Mouse (Mus musculus) thymus, adult 18-20 months (tissue): ENCODE data around the gene Gns.

Experiments used
- DNase-seq, 2 experiments: peaks; one replicate each; pipeline ENCODE4 v3.0.0; 2022; ENCODE audit warnings: mixed read lengths in 2 of 2

Gene Gns

DNA sequence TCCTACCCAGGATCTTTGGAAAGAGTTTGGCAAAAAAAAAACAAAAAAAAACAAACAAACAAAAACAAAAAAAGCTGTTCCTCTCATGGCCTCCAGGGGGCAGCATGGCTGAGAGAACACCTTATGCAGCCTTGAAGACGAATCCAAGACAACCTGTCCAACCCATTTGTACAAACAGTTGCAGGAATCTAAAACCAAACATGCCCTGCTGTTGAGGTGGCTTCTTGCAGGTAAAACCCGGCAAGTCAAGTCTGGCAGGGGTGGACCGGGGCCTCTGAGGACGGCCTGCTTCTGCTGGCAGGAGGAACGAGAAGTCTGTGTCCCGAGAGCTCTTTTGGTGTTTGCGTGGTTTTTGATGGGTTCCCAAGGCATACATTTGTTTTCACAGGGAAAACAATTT lies 44.8 kb downstream of the Gns start:
- DNase-seq: no peak

DNA sequence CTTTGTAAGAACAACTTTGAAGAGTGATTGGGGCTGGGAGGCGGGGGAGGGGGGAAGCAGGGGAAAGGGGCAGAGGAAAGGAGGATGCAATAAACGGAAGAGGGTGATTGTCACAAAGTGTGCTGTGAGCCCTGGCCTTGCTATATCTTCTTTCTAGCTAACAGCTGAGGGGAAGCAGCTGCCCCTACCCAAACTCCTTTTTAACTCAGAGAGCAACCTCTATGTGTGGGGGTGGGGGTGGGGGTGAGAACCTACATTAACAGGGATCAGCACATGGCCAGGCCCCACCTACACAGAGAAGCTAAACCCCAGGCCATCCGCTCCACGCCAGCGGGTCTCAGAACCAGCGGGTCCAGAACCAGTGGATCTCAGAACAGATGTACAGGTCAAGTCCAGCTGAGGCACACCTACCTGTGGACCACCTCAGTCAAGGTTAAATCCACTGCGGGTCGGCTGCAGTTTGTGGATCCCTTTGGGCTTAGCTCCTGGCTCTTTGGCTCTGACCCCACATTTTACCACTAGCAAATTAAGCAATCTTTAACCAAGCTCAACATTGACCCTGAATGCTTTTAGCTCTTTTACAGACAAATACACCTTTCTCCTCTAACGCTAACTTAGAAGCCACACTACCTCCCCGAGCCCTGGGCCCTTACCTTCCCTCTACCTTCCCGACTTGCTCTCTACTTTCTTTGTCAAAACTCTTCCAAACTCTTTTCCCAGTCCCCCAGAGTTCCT lies 47.0 kb downstream of the Gns start:
- no peak for DNase-seq

DNA sequence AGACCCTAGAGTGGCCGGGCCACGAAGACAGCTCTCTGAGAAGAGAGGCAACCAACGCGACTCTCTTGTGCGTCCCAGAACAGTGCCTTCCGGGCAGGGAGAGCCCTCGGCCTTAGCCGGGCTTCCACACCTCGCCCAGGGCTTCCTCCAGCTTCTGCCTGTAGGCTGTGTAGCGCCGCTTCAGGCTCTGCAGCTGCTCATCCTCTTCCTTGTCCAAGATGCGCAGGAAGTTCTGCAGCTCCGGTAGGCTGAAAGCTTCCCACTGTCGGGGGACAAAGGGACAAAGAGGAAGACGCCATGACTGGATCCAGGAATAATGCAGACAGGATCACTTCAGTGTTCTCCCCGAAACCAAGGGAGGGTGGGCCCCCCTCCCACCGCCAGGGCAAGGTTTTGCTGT lies 47.9 kb downstream of the Gns start:
- DNase-seq: no peak

DNA sequence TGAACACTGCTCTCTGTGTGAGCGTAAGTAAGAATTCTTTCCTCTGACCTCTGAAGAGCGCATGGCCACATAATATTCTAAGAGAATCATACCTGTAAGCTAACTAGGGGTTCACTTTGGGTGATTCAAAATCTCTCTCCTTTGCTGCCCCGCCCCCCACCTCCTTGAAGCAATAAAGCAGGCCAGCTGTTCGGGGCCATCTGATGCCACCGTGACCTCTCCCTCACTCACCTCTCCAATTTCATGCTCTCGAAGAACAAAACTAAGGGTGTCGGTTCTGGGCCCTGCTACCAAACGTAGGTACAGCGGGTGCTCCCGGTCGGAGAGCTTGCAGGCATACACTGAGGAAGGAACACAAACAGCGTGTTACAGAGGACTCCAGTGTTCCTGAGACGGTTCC lies 49.2 kb downstream of the Gns start:
- DNase-seq: no peak

DNA sequence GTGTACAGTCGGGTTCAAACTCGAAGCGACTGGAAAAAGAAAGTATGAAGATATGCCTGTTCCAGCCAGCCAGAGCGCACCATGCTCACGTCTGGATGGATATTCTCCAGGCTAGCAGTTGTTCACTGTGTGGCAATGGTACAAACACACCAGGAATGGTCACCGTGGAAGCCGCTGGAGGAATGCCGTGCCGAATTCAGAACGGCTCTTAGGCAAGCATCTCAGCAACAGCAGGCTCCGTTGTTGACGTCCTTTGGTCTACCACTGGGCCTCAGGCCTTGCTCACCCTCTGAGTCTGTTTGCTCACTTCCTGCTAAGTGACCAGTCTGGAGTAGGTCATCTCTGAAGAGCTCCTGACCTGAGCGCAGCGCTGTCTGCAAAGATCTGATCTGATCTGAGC lies 53.9 kb downstream of the Gns start:
- no peak for DNase-seq

DNA sequence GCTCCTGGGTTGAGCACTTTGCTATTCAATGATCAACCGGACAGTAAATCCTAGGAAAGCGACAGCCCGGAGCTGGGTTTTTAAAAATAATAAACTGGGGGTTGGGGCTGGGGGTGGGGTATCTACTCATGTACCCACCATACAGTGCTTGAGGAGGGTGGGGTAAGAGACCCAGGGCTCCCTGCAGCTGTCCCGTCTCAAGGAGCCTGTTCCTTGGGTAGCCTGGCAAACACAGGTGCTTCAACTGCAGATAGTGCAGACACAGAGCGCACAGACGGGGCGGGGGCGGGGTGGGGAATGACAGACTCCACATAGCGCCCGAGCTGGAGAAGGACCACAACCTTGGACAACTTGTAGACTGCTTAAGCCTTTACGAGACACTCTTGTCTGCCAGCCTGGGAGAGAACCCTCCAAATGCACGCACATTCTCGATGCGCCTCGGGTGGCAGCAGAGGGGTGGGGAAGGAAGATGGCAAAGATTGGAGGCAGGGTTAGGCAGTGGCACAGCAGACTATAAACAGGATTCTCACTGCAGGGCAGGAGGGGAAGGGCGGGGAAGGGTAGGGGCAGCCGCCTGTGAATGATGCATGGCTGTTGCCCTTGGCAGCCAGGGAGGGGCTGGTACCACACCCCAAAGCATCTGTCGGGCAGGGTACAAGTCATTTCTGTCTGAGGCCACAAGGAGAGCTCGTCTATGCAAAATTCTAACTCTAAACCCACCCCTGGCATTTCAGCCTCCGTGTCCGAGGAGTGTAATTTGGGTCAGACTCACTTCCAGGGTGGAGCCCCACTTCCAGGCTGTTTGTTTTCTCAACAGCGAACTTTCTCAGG lies 55.0 kb downstream of the Gns start:
- peak in 1 of 2 experiments; percentile 50 for DNase-seq

DNA sequence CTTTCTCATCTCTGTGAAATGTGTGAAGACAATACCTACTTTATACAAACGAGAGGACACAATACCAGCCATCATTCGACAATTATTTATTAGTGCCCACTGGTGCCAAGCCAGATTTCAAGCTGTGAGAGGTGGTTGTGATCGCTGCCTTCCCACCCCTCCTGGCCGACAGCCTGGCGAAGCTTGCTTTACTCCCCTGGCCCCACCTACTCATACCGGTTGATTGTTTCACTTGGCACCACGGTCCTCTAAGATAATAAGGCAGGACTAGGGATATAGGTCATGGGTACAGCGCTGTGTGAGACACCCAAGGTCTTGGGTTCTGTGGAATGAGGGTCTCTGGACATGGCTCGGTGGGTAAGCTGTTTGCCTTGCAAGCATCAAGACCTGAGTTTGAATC lies 56.1 kb downstream of the Gns start:
- DNase-seq: no peak

DNA sequence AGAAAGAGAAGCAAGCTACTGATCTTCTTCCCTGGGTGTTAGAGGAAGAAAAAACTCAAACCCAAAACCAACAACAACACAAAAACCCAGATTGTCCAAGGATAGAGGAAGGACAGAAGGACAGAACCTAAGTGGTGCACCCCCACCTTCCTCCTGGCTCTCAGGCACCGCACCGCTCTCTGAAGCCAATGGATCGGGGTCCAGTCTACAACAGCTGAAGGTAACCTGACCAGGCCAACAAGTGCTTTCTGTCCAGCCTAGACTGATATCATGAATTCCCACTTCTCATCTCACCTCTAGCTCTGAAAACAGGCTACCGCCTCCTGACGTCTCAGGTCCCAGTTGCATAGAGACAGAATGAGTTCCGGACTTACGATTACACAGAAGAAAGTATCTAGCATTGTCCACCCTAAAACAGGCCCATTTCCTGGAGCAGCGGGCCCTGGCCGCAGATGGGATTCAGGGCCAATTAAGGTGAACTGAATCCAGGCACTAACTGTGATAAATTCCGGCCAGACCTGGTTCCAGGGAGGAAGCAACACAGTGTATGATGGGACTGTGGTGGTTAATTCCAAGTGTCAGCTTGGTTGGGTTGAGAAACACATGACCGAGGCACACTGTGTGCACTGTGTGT lies 56.9 kb downstream of the Gns start:
- DNase-seq: no peak

DNA sequence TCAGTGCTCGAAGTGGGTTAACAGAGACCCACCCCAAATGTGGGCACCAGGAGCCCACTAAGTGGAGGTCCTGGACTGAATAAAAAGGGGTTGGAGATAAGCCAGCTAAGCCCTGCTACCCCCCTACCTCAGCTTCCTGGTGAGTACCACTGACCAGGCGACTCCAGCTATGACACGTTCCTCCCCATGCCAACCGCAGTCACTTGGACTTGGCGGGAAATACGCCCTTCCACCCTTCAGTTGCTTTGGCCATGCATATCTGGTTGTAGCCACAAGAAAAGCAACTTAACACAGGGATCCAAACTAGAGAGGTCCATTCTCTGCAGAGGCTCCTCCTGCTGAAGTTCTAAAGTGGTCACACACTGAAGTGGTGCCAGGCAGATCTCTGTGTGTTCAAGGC lies 57.4 kb downstream of the Gns start:
- DNase-seq: no peak

DNA sequence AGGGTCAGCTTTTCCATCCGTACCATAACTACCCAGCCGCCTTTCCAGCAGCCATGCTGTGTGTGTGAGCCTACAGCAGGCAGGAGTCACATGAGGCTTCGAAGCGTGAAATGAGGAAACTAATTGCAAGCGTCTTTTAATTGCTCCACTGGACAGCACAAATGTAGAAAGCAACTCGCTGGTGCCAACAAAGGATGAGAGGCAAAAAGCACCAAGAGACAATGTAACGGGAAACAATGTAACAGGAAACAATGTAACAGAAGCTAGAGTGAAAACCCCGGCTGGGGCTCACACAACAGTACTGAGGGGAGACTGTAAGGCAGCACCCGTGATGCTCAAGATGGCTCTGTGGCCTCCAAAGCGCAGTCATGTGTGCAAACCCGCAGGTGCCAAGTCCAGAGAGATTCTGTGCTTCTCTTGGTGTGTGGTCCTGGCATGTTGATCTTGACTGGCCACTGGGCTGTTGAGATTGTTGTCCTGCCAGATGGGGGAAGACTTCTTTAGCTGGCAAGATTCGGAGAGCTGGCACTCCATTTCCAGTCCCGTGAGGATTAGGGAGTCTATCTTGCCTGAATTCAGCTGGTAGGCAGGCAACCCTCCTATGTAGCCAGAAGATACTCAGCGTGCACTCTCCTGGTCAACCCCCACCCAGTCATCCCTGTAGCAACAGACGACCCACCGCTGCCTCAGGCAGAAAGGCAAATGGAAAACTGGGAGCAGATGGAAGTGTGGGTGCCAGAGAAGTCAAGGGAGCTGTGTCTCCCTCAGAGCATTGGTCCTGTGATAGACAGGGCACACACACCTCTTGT lies 58.9 kb downstream of the Gns start:
- no peak for DNase-seq

DNA sequence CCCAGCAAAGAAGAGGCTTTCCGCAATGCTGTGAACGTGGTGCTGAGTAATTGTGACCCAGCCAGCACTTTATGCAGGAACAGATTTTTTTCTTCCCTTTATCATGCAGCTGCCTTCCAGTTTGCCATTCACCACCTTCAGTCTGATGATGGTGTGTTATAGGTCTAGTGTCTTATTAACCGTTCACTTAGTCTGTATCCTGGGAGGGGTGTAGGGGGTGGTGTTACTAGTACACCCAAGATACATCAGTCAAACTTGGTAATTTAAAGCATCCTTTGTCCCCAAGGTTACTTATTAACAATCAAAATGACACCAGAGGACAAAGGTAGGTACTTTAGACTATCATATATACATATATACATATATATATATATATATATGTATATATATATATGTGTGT lies 59.6 kb downstream of the Gns start:
- no peak for DNase-seq

DNA sequence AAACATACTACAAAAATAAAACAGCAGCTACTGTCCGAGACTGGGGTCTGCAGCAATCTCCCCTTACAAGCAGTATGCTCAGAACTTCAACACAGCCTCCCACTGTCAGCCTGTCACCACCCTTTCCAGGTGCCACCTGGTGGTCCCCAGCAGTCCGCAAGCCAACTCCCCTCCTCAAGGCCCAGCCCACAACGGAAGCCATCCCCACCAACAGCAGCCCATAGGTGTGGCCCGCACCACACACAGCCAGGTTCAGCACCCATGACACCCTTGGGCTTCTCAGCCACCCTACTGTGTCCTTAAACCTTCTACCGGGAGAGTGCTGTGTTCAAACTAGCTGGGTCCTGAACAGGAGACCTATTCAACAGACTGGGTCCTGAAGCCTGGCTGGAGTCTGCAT lies 60.2 kb downstream of the Gns start:
- peak; percentile 54 to 55 for DNase-seq

DNA sequence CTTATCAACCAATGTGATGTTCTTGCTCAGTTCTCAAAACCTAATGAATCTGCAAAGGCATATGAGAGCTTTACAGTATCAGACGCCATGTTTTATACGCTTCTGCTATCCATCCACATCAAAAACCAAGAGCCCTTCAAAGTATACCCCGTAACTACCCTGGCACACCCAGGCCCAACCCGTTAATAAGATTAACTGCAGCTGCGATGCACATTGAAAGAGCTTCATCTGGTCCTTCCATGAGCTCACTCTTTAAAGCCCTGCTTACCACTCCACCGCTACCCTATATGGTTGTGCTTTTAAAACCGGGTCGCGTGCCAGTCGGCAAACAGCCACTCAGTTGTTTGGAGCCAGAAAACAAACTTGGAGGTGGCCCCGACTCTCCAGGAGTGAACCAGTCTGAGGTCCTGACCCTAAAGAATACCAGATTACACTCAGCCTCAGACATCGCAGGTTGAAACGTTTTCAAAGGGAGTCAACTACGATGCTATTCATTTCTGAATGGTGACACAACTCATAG lies 60.7 kb downstream of the Gns start:
- DNase-seq: no peak

DNA sequence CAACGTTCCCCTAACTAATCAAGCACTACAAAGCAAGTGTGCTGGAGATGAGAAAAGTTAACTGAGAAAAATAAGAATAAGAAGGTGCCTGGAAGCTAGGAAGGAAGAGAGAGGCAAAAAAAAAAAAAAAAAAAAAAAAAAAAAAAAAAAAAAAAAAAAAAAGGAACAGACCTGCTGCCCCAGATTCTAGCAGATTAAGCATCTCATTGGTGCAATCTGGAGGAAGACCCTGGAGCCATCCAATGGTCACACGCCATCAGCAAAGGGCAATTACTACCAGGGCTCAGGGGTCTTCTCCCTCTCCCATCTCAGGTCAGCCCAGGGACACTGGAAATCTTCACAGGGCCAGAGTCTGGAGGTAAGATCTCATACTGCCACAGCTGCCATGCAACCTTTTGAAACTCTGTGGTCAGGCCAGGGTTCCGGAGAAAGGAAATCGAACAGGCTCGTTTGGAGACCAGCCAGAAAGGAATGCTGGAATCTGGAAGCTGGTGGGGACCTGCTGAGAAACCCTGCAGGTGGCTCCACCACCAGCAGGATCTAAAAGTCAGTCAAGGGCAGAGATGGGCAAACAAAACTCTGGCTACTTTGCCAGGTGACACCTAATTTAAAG lies 61.7 kb downstream of the Gns start:
- no peak for DNase-seq

DNA sequence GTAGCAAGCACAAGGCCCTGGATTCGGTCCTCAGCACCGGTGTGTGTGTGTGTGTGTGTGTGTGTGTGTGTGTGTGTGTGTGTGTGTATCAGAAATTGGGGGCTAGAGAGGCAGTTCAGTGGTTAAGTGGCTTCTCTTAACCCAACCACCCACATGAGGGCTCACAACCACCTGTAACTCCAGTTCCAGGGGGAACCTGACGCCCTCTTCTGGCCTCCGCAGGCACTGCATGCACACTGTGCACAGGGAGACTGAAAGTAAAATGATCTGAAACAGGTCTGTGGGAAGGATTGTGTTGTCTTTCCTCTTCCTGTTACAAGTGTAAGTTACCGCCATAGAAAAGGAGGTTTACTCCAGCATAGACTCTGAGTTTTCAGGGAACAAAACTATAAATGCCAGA lies 62.2 kb downstream of the Gns start:
- peak; percentile 41 to 56 for DNase-seq

DNA sequence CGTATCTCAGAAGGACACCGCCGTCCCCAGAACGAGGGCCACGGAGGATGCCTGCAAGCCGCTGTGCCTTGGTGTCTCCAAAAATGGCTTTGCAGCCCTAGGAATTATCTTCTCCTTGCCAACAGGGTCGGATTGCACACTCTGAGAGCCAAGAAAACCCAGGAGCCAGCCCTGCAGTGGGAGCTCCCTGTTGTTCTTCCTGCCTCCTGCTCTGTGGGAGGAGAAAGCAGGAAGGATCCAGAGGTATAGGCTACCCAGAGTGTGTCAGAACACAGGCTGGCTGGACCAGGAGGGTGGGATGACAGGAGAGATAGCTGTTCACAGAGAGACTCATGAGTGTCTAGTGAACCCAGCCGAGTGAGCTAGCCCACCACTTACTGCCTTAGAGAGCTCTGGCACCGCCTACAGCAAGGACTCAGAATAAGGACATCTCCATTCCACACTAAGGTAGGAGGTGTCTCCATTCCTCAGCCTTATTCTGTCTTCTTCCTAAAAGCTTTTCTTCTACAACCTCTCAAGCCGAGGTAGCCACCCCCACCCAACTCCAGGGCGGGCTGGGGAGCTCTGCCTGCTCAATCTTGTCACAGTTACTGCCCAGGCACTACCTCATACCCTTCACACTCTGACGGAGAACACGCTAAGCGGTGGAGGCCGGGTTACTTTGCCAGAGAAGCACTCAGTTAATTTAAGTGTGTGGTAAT lies 63.3 kb downstream of the Gns start:
- DNase-seq: no peak

DNA sequence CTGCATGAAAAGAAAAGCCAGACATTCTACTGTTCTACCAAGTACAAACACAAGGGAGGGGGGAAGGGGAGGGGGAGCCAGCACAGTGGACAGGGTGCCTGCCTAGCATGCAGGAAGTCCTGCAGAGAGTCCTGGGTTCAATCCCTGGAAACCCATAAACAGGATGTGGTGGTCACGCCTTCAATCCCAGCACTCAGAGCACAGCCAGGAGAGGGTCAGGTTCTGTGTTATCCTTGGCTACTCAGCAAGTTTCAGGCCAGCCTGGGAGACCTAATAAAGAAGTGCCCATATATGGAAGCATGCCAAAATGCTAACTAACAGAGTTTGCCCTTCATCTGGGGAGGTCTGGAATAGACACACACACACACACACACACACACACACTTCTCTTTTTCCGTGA lies 64.2 kb downstream of the Gns start:
- DNase-seq: no peak

DNA sequence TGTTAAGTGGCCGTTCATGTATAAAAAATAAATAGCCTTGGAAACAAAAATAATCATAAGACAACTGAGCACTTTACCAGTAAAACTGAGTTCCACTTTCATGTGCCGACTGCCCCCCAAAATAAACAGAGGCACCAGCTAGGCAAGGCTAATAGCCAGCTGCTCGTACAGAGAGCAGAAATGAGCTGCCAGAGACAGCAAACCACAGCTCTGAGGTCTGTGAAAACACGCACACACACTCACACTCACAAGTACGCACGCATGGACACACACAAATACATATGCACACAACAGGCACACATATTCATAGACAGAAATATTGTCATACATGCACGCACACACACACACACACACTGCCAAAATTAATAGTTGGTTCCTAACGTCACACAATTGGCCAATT lies 64.7 kb downstream of the Gns start:
- DNase-seq: no peak

DNA sequence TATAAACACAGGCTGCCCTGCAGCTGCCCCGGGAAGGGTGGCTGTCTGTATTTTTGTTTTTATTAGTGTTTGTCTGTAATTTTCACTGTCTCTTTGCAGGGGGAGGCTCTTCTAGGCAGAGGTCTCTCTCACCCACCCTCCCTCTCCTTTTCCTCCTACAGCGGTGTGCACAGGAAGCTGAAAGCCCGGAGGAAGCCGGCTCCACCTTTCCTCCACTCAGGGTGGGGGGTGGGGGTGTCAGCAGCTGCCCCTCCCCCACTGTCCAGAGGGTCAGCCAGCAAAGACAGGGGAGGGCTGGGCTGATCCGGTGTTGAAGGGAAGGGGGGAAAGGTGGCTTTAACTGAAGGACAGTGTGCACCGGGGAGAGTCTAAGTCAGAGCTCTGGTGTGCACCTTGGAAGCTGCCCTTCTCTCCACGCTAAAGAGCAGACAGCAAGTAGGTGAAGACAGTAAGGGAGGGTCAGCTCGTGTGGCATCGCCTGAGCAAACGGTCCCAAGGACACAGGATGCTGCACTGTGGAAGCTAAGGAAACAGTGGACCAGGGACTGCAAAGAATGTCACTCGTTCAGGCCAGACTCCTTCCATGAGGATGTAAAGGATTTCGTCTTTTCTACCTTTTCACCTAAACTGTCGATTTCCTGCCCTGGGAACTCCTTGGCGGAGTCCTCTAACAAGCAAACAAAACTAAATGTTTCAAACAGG lies 65.2 kb downstream of the Gns start:
- no peak for DNase-seq

DNA sequence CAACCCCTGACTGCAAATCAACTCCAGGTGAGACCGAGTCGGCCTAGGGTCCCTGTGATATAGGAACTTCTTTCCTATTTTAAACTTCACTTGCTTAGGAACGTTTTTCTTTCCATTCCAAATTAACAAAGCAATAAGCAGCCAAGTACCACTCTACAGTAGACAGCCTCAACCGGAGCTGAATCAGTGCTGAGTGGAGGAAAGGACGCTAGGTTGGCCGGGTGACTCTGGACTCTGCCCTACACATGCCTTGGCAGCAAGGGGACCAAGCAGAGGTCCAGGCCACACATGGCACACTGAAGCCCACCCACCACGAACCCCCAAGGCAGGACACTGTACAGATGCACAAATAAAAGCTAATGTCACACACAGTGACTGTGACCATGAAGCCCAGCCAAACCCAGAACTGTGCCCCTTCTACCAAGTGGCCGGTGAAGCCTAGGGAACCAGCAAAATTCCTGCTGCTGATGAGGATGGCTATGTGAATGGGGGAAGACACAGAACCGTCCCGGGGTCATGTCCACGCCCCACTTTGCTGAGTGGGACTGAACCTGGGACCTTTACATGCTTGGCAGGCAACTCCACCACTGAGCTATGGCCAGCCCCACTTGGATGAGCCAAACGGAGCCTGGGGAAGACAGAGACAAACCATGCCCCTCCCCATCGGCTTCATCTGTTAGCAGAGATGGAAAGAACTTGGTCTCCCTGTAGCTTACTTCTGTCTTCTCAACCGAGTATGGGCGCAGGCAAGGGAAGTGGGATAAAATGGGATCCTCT lies 66.1 kb downstream of the Gns start:
- DNase-seq: no peak
